Mouse (Mus musculus) ES-Bruce4 (cell line): ENCODE data around the gene Kri1. TPM values are rescaled to one million over a fixed set of nuclear protein-coding genes. Genes with fewer than 3 reads are reported as not detected.

Experiments used
- H3K27ac ChIP-seq: 2 replicates; pipeline ENCODE4 v1.5.1; 2012; ENCODE audit warnings: low read length, inconsistent platforms; ENCODE audit not compliant: insufficient read depth
- H3K27me3 ChIP-seq: 2 replicates; pipeline ENCODE4 v1.6.1; 2012; ENCODE audit warnings: mild to moderate bottlenecking, low read length, inconsistent platforms; ENCODE audit not compliant: control insufficient read depth, poor library complexity, insufficient read depth, severe bottlenecking
- H3K36me3 ChIP-seq: 2 replicates; pipeline ENCODE4 v1.6.1; 2012; ENCODE audit warnings: inconsistent platforms, mild to moderate bottlenecking, low read length, moderate library complexity; ENCODE audit not compliant: control insufficient read depth, poor library complexity, insufficient read depth, severe bottlenecking
- H3K4me1 ChIP-seq: one replicate; pipeline ENCODE4 v1.8.1; 2011; ENCODE audit warnings: low read length; ENCODE audit not compliant: control insufficient read depth, insufficient read depth
- H3K4me3 ChIP-seq: 2 replicates; pipeline ENCODE4 v1.5.1; 2011; ENCODE audit warnings: low read depth, mild to moderate bottlenecking, low read length
- H3K9ac ChIP-seq: 2 replicates; pipeline ENCODE4 v1.6.1; 2012; ENCODE audit warnings: low read depth, mild to moderate bottlenecking, inconsistent platforms; ENCODE audit not compliant: poor library complexity, severe bottlenecking
- H3K9me3 ChIP-seq: replicated peaks from 2 replicates; pipeline ENCODE4 v1.6.1; 2012; ENCODE audit warnings: mild to moderate bottlenecking, low read length, inconsistent platforms; ENCODE audit not compliant: control insufficient read depth, poor library complexity, insufficient read depth, severe bottlenecking
- CTCF ChIP-seq: IDR thresholded peaks from one replicate; pipeline ENCODE4 v1.8.1; 2011; ENCODE audit warnings: low read depth, low read length
- EP300 ChIP-seq: IDR thresholded peaks from 2 replicates; pipeline ENCODE4 v1.6.1; 2011; ENCODE audit warnings: low read depth, low read length; ENCODE audit not compliant: insufficient read depth
- POLR2A ChIP-seq: IDR thresholded peaks from one replicate; pipeline ENCODE4 v1.8.1; 2011; ENCODE audit warnings: low read length; ENCODE audit not compliant: insufficient read depth
- polyA plus RNA-seq: library from polyadenylated mRNA; stranded (reverse); fragments of >200 nt; gene quantifications from 2 replicates; pipeline ENCODE4 v1.2.4, GENCODE M21; 2011; ENCODE audit warnings: low read depth; ENCODE audit not compliant: missing spikeins, insufficient read depth, insufficient read length

Gene Kri1
- polyA plus RNA-seq, 1 experiment, result 41.7 TPM

DNA sequence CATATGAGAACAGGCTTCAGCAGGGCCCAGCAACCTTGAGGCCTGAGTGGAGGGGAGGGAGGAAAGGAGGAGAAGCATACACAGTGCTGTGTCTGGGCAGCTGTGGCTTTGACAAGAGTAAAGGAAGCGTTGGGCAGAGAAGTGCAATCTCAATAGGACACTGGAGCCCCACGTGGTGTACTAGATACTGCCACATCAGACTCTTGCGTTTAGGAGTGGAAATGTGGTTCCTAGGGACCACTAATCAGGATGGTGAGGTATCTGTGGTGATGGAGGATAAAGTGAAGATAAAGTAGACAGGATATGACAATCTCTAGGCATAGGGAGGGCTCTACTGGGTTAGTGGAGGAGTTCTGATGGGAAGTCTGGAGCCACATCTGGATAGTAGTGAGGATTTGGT, 1.0 kb downstream of the Kri1 start:
- H3K4me1 ChIP-seq, result no peaks in the 10 kb centered on the region
- TF ChIP-seq POLR2A (no peak), CTCF (no peak), EP300 (no peak)
- H3K9me3 ChIP-seq, result no peaks in the 10 kb centered on the region
- H3K36me3 ChIP-seq, result peaks cover 36% of the 10 kb centered on the region
- H3K27ac ChIP-seq, result no peak overlapping the region
- no peaks in the 10 kb centered on the region for H3K27me3 ChIP-seq
- H3K9ac ChIP-seq, result peak overlapping the region; percentile 67
- 0 out of 2 replicates have a peak overlapping the region, but pooled peaks have one; percentile 15 for H3K4me3 ChIP-seq

DNA sequence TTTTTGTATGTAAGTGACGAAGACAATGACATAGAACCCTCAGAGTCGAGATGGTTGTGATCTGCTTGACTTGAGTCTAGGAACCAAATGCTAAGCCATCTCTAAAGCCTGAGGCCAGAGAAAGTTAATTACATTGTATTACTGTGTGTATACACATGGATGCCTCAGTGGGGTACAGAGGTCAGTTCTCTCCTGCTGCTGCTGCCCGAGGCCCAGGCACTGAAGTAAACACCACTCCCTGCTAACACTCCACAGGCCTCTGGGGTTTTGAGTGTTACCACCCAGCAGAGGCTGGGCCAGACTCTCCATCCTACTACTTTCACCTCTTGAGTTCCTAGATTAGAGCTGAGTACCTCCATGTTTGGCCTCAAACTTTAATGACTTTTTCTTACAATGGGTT, 3.8 kb downstream of the Kri1 start:
- Histone ChIP-seq H3K36me3 (peaks cover 52% of the 10 kb centered on the region), H3K9me3 (no peaks in the 10 kb centered on the region), H3K9ac (no peak overlapping the region), H3K4me3 (no peak overlapping the region), H3K4me1 (no peaks in the 10 kb centered on the region), H3K27ac (no peak overlapping the region), H3K27me3 (no peaks in the 10 kb centered on the region)
- TF ChIP-seq POLR2A (no peak), CTCF (no peak), EP300 (no peak)

DNA sequence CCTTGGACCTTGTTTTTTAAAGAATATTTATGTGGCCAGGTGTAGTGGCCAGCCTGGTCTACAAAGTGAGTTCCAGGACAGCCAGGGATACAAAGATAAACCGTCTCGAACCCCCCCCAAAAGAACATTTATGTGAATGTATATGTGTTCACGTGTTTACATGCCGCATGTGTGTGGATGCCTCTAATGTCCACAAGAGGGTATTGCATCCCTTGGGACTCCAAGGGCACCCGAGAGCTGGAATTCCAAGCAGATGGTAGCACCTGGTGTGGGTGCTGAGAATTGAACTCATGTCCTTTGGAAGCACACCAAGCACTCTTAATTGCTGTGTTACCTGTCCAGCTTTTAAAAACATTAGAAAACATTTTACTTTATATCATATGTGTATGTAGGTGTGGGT, 4.2 kb downstream of the Kri1 start:
- H3K4me1 ChIP-seq, result no peaks in the 10 kb centered on the region
- H3K36me3 ChIP-seq, result peaks cover 52% of the 10 kb centered on the region
- no peak for TF ChIP-seq EP300
- TF ChIP-seq POLR2A, result no peak
- peak; percentile 8 for TF ChIP-seq CTCF
- H3K9me3 ChIP-seq, result no peaks in the 10 kb centered on the region
- H3K27ac ChIP-seq, result no peak overlapping the region
- no peaks in the 10 kb centered on the region for H3K27me3 ChIP-seq
- no peak overlapping the region for H3K4me3 ChIP-seq
- no peak overlapping the region for H3K9ac ChIP-seq

GRCm38 (mm10) chr9:21277776-21278175, 10.0 kb downstream of the Kri1 start:
- no peaks in the 10 kb centered on the region for H3K9me3 ChIP-seq
- no peak overlapping the region for H3K9ac ChIP-seq
- no peaks in the 10 kb centered on the region for H3K4me1 ChIP-seq
- H3K4me3 ChIP-seq, result no peak overlapping the region
- TF ChIP-seq EP300 (no peak), POLR2A (no peak), CTCF (no peak)
- peaks cover 49% of the 10 kb centered on the region for H3K36me3 ChIP-seq
- no peaks in the 10 kb centered on the region for H3K27me3 ChIP-seq
- H3K27ac ChIP-seq, result no peak overlapping the region

GRCm38 (mm10) chr9:21276307-21276706, 11.5 kb downstream of the Kri1 start:
- Histone ChIP-seq H3K4me3 (no peak overlapping the region), H3K9me3 (no peaks in the 10 kb centered on the region), H3K27ac (no peak overlapping the region), H3K36me3 (peaks cover 42% of the 10 kb centered on the region), H3K4me1 (no peaks in the 10 kb centered on the region), H3K9ac (no peak overlapping the region), H3K27me3 (no peaks in the 10 kb centered on the region)
- TF ChIP-seq POLR2A (no peak), EP300 (no peak), CTCF (no peak)

DNA sequence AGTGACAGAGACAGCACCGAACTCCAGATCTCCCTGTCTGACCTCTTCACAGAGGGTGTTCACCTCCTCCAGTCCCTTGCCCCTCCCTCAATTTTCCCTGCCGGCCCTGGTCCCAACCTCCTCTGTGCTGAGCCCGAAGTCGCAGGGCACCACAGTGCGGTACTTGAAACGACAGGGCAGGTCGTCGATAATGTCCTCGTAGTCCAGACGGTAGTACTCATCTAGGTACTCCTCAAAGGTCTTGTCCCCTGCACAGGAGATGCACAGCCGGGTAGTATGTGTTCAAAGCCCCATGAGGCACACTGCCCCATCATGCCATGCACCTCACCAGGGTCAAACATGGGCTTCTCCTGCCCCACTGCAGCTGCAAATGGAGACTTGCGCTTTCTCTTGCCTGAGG, 12.0 kb downstream of the Kri1 start:
- TF ChIP-seq EP300 (no peak), CTCF (no peak), POLR2A (no peak)
- Histone ChIP-seq H3K27me3 (no peaks in the 10 kb centered on the region), H3K9ac (no peak overlapping the region), H3K9me3 (no peaks in the 10 kb centered on the region), H3K36me3 (peaks cover 39% of the 10 kb centered on the region), H3K27ac (no peak overlapping the region), H3K4me1 (no peaks in the 10 kb centered on the region), H3K4me3 (no peak overlapping the region)
